Mouse (Mus musculus): ENCODE measurements at regions not wholly inside any gene's neighbourhood (a gene's known extent, or its start where the extent isn't known, plus 50 kb on each side); places are given as distances from the start of the nearest gene placed in this dataset.

DNA sequence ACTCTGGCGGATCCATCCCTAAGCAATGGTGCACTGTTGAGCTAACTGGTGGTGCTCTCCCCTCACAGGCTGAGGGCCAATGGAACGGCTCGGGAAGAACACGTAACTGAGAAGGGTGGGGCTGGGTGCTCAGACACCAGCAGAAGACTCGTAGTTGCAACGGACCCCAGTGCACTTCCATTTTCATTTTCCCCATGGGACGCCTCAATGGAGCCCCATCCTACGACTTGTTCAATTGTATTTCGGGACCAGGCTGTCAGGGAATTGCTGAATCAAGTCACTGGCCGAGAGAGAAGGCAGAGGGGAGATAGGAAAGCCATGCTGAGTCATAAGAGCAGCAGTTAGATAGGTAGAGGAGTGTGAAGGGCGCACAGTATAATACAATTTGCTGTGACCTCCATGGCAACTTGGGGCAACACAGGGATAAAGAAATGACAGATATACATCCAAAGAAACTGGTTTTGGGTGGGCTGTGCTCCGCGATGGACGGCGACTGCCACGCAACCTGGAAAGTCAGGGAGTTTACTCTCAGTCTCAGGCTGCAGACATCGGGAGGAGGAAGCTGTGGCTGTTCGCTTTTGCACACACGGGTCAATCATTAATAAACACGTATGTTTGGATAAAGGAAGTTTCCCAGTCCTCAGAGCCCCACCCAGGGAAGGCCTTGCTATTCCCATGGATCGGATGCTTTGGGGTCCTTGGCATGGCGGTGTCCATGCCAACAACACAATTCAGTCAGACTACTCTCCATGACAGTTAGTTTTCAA, 160.1 kb downstream of the Etnk1 start:
- no peaks in the 10 kb centered on the region for H3K9me3 ChIP-seq (ENCODE audit: control insufficient read depth, low read length)

DNA sequence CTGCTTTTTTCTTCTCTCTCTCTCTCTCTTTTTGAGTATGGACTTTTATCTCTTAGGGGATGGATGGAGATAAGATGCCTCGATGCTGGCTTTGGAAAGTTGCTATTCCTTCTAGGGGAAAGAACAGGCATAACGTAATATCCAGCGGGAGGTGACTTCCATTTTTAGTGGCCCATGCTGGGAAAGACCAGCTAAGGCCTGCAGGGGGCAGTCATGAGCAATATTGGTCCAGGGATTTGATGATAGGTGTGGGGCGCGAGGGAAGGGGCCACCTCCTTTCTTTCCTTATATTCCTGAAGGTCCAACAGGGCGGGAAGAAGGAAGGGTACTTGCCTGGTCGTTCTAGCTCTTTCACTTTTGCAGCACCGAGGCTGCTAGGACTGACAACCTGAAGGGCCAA, 160.8 kb downstream of the Etnk1 start:
- DNase-seq (ENCODE audit: low spot score, missing footprints), result no peak
- H3K9ac ChIP-seq (ENCODE audit: low read length), result no peak overlapping the region
- 87% methylated on average over 8 of the region's 8 CpGs for WGBS
- no peaks in the 10 kb centered on the region for H3K27me3 ChIP-seq (ENCODE audit: control insufficient read depth, insufficient read depth, low read length)
- no peaks in the 10 kb centered on the region for H3K9me3 ChIP-seq (ENCODE audit: control insufficient read depth, low read length)
- H3K4me2 ChIP-seq, result no peak overlapping the region
- H3K36me3 ChIP-seq (ENCODE audit: control insufficient read depth, insufficient read depth, low read length), result no peaks in the 10 kb centered on the region
- ATAC-seq (ENCODE audit: low FRiP score), result no peak
- H3K27ac ChIP-seq (ENCODE audit: low read depth, low read length), result no peak overlapping the region
- no peaks in the 10 kb centered on the region for H3K4me1 ChIP-seq (ENCODE audit: control insufficient read depth, insufficient read depth, low read length)
- H3K4me3 ChIP-seq (ENCODE audit: low read depth, low read length), result no peak overlapping the region

More for the DNA sequence above, 160.1 kb downstream of the Etnk1 start:
- WGBS, result 79% methylated on average over 22 of the region's 22 CpGs
- Histone ChIP-seq H3K4me2 (no peak overlapping the region), H3K9ac (ENCODE audit: low read length) (no peak overlapping the region), H3K36me3 (ENCODE audit: control insufficient read depth, insufficient read depth, low read length) (no peaks in the 10 kb centered on the region), H3K27ac (ENCODE audit: low read depth, low read length) (no peak overlapping the region), H3K27me3 (ENCODE audit: control insufficient read depth, insufficient read depth, low read length) (no peaks in the 10 kb centered on the region), H3K4me1 (ENCODE audit: control insufficient read depth, insufficient read depth, low read length) (no peaks in the 10 kb centered on the region), H3K4me3 (ENCODE audit: low read depth, low read length) (no peak overlapping the region)
- ATAC-seq (ENCODE audit: low FRiP score), result 0 out of 2 replicates have a peak, but pooled peaks have one; percentile 9
- DNase-seq (ENCODE audit: low spot score, missing footprints), result no peak

DNA sequence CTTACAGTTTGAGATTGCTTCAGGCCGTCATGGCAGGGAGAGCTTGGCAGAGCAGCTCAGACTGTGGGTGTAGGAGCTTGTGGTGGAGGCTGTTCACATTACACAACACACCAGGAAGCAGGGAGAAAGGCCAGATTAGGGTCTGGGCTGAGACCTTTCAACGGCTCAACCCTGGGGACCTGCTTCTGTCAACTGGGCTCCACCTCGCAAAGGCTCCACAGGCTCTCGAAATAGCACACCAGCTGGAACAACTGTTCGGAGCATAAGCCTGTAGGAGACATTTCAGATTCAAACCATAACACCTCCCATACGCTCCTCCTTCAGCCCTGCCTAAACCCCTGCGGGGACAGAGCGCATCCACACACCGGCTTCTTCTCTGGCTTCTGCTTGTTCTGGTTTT, 161.2 kb downstream of the Etnk1 start:
- ATAC-seq (ENCODE audit: low FRiP score), result no peak

DNA sequence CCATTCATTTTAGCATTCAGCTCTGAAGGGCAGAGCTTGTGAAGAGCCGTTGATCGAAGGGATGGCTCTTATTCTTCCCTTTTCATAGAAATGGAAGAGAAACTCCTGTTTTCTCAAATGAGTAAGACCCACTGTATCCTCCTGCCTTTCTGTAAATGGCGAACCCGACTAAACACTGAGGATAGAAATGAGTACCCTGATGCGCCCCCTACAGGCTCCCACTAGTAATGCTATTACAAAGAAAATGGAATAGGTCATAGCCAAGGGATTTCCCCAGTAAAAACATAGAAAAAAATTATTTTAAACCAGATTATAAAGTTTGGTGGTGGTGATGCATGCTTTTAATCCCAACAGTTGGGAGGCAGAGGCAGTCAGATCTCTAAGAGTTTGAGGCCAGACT, 162.1 kb downstream of the Etnk1 start:
- no peak for DNase-seq (ENCODE audit: low spot score, missing footprints)
- no peaks in the 10 kb centered on the region for H3K9me3 ChIP-seq (ENCODE audit: control insufficient read depth, low read length)
- WGBS, result 79% methylated on average over 5 of the region's 5 CpGs

More for the DNA sequence above, 161.2 kb downstream of the Etnk1 start:
- Histone ChIP-seq H3K4me3 (ENCODE audit: low read depth, low read length) (no peak overlapping the region), H3K27me3 (ENCODE audit: control insufficient read depth, insufficient read depth, low read length) (no peaks in the 10 kb centered on the region), H3K27ac (ENCODE audit: low read depth, low read length) (no peak overlapping the region), H3K36me3 (ENCODE audit: control insufficient read depth, insufficient read depth, low read length) (no peaks in the 10 kb centered on the region), H3K9ac (ENCODE audit: low read length) (no peak overlapping the region), H3K4me1 (ENCODE audit: control insufficient read depth, insufficient read depth, low read length) (no peaks in the 10 kb centered on the region), H3K4me2 (no peak overlapping the region), H3K9me3 (ENCODE audit: control insufficient read depth, low read length) (no peaks in the 10 kb centered on the region)
- DNase-seq (ENCODE audit: low spot score, missing footprints), result no peak
- WGBS, result 85% methylated on average over 9 of the region's 9 CpGs

DNA sequence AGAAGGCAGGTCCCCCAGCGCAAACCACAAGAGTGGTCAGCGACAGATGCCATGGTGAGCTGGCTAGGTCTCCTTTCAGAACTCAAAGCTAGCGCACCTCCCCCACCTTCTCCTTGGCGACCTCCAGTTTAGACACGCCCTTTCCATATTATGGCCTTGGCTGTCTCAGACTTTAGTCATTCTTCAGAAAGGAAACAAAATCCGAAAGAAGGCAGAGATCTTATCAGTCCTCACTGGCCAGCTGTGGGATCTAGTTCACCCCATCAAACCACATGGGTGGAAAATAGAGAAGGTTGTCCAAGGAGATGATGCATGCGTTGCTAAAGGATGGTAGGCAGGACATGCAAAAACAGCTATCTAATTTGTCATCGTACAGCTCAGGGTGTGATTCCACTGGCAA, 166.5 kb downstream of the Etnk1 start:
- Histone ChIP-seq H3K4me1 (ENCODE audit: control insufficient read depth, insufficient read depth, low read length) (no peaks in the 10 kb centered on the region), H3K36me3 (ENCODE audit: control insufficient read depth, insufficient read depth, low read length) (no peaks in the 10 kb centered on the region), H3K9ac (ENCODE audit: low read length) (no peak overlapping the region), H3K4me2 (no peak overlapping the region), H3K27ac (ENCODE audit: low read depth, low read length) (no peak overlapping the region), H3K4me3 (ENCODE audit: low read depth, low read length) (no peak overlapping the region), H3K9me3 (ENCODE audit: control insufficient read depth, low read length) (no peaks in the 10 kb centered on the region), H3K27me3 (ENCODE audit: control insufficient read depth, insufficient read depth, low read length) (no peaks in the 10 kb centered on the region)
- DNase-seq (ENCODE audit: low spot score, missing footprints) (no peak), ATAC-seq (ENCODE audit: low FRiP score) (no peak)
- 88% methylated on average over 8 of the region's 8 CpGs for WGBS

More for the DNA sequence above, 162.1 kb downstream of the Etnk1 start:
- ATAC-seq (ENCODE audit: low FRiP score), result no peak
- Histone ChIP-seq H3K4me1 (ENCODE audit: control insufficient read depth, insufficient read depth, low read length) (no peaks in the 10 kb centered on the region), H3K36me3 (ENCODE audit: control insufficient read depth, insufficient read depth, low read length) (no peaks in the 10 kb centered on the region), H3K9ac (ENCODE audit: low read length) (no peak overlapping the region), H3K27me3 (ENCODE audit: control insufficient read depth, insufficient read depth, low read length) (no peaks in the 10 kb centered on the region), H3K27ac (ENCODE audit: low read depth, low read length) (no peak overlapping the region), H3K4me2 (no peak overlapping the region), H3K4me3 (ENCODE audit: low read depth, low read length) (no peak overlapping the region)

DNA sequence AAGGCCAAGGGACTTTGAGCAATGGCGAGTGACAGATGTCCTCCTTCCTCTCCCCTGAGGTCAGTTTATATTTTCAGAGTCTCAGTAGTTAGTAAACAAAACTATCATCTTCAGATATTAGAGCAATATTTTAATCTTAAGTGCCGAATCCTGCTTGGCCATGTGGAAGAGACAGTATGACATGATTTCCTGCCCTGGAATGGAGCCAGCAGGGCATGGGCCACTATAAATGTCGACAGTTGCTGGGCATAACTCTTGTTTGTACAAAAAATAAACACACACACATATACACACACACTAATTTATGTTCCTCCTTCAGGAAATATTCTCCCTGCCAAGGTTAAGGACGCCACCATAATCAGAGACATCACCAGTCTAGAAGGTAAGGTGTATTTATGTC, 169.6 kb downstream of the Etnk1 start:
- Histone ChIP-seq H3K27ac (ENCODE audit: low read depth, low read length) (no peak overlapping the region), H3K27me3 (ENCODE audit: control insufficient read depth, insufficient read depth, low read length) (no peaks in the 10 kb centered on the region), H3K9me3 (ENCODE audit: control insufficient read depth, low read length) (no peaks in the 10 kb centered on the region), H3K9ac (ENCODE audit: low read length) (no peak overlapping the region), H3K36me3 (ENCODE audit: control insufficient read depth, insufficient read depth, low read length) (no peaks in the 10 kb centered on the region), H3K4me3 (ENCODE audit: low read depth, low read length) (no peak overlapping the region), H3K4me2 (no peak overlapping the region), H3K4me1 (ENCODE audit: control insufficient read depth, insufficient read depth, low read length) (no peaks in the 10 kb centered on the region)
- 83% methylated on average over 4 of the region's 4 CpGs for WGBS
- DNase-seq (ENCODE audit: low spot score, missing footprints), result no peak
- ATAC-seq (ENCODE audit: low FRiP score), result no peak

DNA sequence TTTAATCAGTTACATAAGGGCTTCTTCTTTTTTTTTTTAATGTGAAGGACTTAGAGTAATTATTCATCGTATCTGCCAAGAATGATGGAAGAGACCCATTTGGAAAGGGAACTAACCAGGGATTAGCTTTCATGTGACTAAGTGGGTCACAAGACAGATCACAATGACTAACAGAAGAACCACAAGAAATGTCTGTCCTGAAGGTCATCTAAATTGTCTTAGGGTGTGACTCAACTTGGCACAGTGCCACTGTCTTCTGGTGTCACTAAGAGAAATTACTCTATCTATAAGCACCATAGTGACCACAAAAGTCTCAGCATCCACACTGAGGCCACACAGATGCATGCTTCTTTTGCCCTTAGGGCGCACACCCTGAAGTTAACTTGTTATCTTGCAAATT, 182.0 kb downstream of the Etnk1 start:
- Histone ChIP-seq H3K9ac (ENCODE audit: low read length) (no peak overlapping the region), H3K9me3 (ENCODE audit: control insufficient read depth, low read length) (no peaks in the 10 kb centered on the region), H3K4me2 (no peak overlapping the region), H3K4me1 (ENCODE audit: control insufficient read depth, insufficient read depth, low read length) (no peaks in the 10 kb centered on the region), H3K27me3 (ENCODE audit: control insufficient read depth, insufficient read depth, low read length) (no peaks in the 10 kb centered on the region), H3K27ac (ENCODE audit: low read depth, low read length) (no peak overlapping the region), H3K36me3 (ENCODE audit: control insufficient read depth, insufficient read depth, low read length) (no peaks in the 10 kb centered on the region), H3K4me3 (ENCODE audit: low read depth, low read length) (no peak overlapping the region)
- DNase-seq (ENCODE audit: low spot score, missing footprints), result no peak
- ATAC-seq (ENCODE audit: low FRiP score), result no peak
- 79% methylated on average over 2 of the region's 2 CpGs for WGBS

DNA sequence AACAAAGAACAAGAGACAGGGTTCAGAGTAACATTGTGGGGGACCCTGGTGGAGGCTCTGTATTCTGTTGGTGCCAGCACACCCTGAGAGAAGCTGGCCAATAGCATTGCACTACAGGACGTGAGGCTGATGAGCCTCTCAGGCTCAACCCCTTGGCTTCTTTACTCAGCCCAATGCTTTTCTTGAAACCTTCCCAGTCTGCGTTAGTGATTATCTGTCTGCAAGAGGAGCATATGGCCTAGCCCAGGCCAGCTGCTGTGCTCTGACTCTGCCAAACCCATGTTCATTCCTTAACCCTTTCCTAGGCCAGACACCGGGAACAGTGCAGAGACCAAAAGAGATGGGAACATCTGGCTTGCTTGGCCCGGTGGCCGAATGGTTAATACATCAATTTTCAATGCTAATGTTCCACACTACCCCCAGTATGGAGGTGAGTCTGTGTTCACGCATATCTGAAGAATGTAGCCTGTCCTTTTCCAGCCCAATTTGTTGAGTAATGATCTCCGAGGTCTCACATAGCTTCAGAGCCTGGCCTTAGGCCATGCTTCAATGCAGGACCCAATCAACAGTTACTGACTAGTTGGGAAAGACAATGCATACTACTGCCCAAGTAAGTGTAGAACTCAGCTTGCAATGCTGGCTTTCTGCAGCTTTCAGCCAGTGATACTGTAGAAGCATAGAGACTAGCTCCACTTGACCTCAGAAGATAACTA, 192.5 kb downstream of the Etnk1 start:
- Histone ChIP-seq H3K36me3 (ENCODE audit: control insufficient read depth, insufficient read depth, low read length) (no peaks in the 10 kb centered on the region), H3K4me2 (no peak overlapping the region), H3K9ac (ENCODE audit: low read length) (no peak overlapping the region), H3K27ac (ENCODE audit: low read depth, low read length) (no peak overlapping the region), H3K4me3 (ENCODE audit: low read depth, low read length) (no peak overlapping the region), H3K9me3 (ENCODE audit: control insufficient read depth, low read length) (no peaks in the 10 kb centered on the region), H3K27me3 (ENCODE audit: control insufficient read depth, insufficient read depth, low read length) (no peaks in the 10 kb centered on the region), H3K4me1 (ENCODE audit: control insufficient read depth, insufficient read depth, low read length) (no peaks in the 10 kb centered on the region)
- DNase-seq (ENCODE audit: low spot score, missing footprints), result no peak
- ATAC-seq (ENCODE audit: low FRiP score), result peak; percentile 55
- 77% methylated on average over 7 of the region's 7 CpGs for WGBS

DNA sequence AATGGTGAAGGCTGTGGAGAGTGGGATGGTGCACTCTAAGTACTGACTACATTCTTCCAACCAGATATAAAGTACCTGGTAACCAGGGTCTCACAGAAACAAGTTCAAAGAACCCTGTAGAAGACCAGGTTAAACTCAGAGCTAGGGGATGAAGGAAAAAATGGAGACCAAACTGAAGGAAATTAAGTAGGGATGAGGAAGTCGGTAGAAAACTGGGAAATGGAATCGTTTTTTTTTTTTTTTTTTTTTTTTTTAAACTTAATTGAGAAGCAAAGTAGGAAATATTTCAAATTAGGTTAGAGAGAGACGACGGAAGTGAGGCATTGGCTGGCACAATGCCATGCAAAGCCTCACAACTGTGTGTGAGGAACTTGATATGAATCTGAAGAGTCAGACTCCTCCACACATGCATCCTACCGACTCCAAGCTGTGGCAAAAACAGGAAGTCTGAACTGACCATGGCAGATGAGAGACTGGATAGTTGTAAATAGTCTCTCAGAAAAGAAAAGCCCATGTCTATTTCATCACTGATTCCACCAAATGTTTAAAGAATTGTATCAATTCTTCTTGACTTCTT, 194.2 kb downstream of the Etnk1 start:
- H3K9me3 ChIP-seq (ENCODE audit: control insufficient read depth, low read length), result no peaks in the 10 kb centered on the region
- H3K27me3 ChIP-seq (ENCODE audit: control insufficient read depth, insufficient read depth, low read length), result no peaks in the 10 kb centered on the region
- ATAC-seq (ENCODE audit: low FRiP score) (no peak), DNase-seq (ENCODE audit: low spot score, missing footprints) (no peak)
- H3K27ac ChIP-seq (ENCODE audit: low read depth, low read length), result no peak overlapping the region
- H3K4me3 ChIP-seq (ENCODE audit: low read depth, low read length), result no peak overlapping the region
- no peaks in the 10 kb centered on the region for H3K36me3 ChIP-seq (ENCODE audit: control insufficient read depth, insufficient read depth, low read length)
- H3K9ac ChIP-seq (ENCODE audit: low read length), result no peak overlapping the region
- no peak overlapping the region for H3K4me2 ChIP-seq
- 89% methylated on average over 5 of the region's 5 CpGs for WGBS
- no peaks in the 10 kb centered on the region for H3K4me1 ChIP-seq (ENCODE audit: control insufficient read depth, insufficient read depth, low read length)

Data from midbrain, embryonic 11.5 days (tissue).